ENCODE assay signal across 18 mouse cellular contexts in the genomic region with DNA sequence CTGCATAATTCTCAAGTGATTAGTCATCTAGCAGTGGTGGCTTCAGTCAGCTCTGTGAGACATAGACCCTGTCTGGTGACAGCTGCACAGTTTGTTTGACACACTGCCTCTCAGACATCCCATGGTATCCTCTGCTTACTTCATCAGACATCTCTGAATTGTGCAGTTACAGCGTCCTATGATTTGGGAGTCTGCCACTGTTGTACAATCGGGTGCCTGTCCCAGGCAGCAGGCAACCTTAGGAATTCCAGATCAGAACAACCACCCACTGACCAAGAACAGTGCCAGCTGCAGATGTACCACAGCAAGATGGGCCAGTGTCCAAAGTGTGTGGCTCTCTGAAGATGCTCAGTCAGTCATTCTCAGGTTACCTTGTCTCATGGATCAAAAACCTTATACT.
DNase-seq lines count a peak whose midpoint lies in the region; ATAC-seq and TF ChIP-seq lines count a peak whose summit lies in the region.
"Had no signal": no experiment of that assay in that cellular context is flagged by ENCODE, and none has a peak within 500 bp of the region (broad histone marks: within the 10 kb centered on the region; RNA-seq: fewer than 3 reads in every experiment).

No protein-coding gene starts in this region.

- no peak overlapping the region for H3K4me2 ChIP-seq in hindbrain, embryonic 16.5 days (ENCODE audit: low read length)
- H3K4me2 ChIP-seq in hindbrain, embryonic 12.5 days (replicated peaks), result no peak overlapping the region
- H3K4me2 ChIP-seq in midbrain, postnatal 0 days (ENCODE audit: low read depth, low read length, poor library complexity, severe bottlenecking), result no peak overlapping the region
- H3K4me2 ChIP-seq in midbrain, embryonic 14.5 days (ENCODE audit: low read length), result no peak overlapping the region
- H3K4me2 ChIP-seq: heart, embryonic 11.5 days; liver, embryonic 15.5 days; lung, embryonic 15.5 days; midbrain, embryonic 15.5 days had no signal

- DNase-seq in midbrain, postnatal 0 days (ENCODE audit: low spot score), result peak; percentile 15
- no peak for DNase-seq in midbrain, embryonic 14.5 days
- peak; percentile 10 for DNase-seq in frontal cortex, postnatal 14 days (ENCODE audit: low spot score in 2 of 2)
- peak; percentile 11 to 28 for DNase-seq in left cerebral cortex, postnatal 25 days (ENCODE audit: low spot score in 2 of 2)
- no peak for DNase-seq in heart, adult 8-10 months (ENCODE audit: low spot score)
- DNase-seq: kidney, adult 11 months; liver had no signal

- no peak overlapping the region for H3K9ac ChIP-seq in hindbrain, embryonic 16.5 days (ENCODE audit: low read depth, low read length)
- H3K9ac ChIP-seq in hindbrain, embryonic 12.5 days, result no peak overlapping the region
- no peak overlapping the region for H3K9ac ChIP-seq in midbrain, postnatal 0 days (replicated peaks; ENCODE audit: low read length, poor library complexity, severe bottlenecking)
- no peak overlapping the region for H3K9ac ChIP-seq in midbrain, embryonic 14.5 days (replicated peaks; ENCODE audit: low read length)
- H3K9ac ChIP-seq: liver, embryonic 15.5 days; lung, embryonic 15.5 days; midbrain, embryonic 15.5 days had no signal

- no peaks in the 10 kb centered on the region for H3K36me3 ChIP-seq in hindbrain, embryonic 16.5 days (ENCODE audit: control insufficient read depth, insufficient read depth, low read length)
- no peaks in the 10 kb centered on the region for H3K36me3 ChIP-seq in hindbrain, embryonic 12.5 days
- no peaks in the 10 kb centered on the region for H3K36me3 ChIP-seq in midbrain, postnatal 0 days (ENCODE audit: insufficient read depth, low read length)
- H3K36me3 ChIP-seq in midbrain, embryonic 14.5 days (ENCODE audit: control insufficient read depth, insufficient read depth, low read length), result no peaks in the 10 kb centered on the region
- H3K36me3 ChIP-seq: embryonic facial prominence, embryonic 10.5 days; liver, embryonic 15.5 days; lung, embryonic 15.5 days; midbrain, embryonic 15.5 days had no signal

- no peaks in the 10 kb centered on the region for H3K9me3 ChIP-seq in hindbrain, embryonic 16.5 days (ENCODE audit: control insufficient read depth, low read length)
- no peaks in the 10 kb centered on the region for H3K9me3 ChIP-seq in hindbrain, embryonic 12.5 days (replicated peaks)
- H3K9me3 ChIP-seq in midbrain, postnatal 0 days (ENCODE audit: low read length), result no peaks in the 10 kb centered on the region
- H3K9me3 ChIP-seq in midbrain, embryonic 14.5 days (ENCODE audit: control insufficient read depth, low read length), result no peaks in the 10 kb centered on the region
- H3K9me3 ChIP-seq: embryonic facial prominence, embryonic 10.5 days; liver, embryonic 15.5 days; lung, embryonic 15.5 days; midbrain, embryonic 15.5 days had no signal

- no peaks in the 10 kb centered on the region for H3K4me1 ChIP-seq in hindbrain, embryonic 16.5 days (ENCODE audit: control insufficient read depth, insufficient read depth, low read depth, low read length)
- H3K4me1 ChIP-seq in hindbrain, embryonic 12.5 days, result no peaks in the 10 kb centered on the region
- no peaks in the 10 kb centered on the region for H3K4me1 ChIP-seq in midbrain, postnatal 0 days (ENCODE audit: insufficient read depth, low read length)
- H3K4me1 ChIP-seq in midbrain, embryonic 14.5 days (ENCODE audit: control insufficient read depth, insufficient read depth, low read length), result no peaks in the 10 kb centered on the region; the same call in 1 of the 2 replicates
- H3K4me1 ChIP-seq: embryonic facial prominence, embryonic 10.5 days; liver, embryonic 15.5 days; lung, embryonic 15.5 days had no signal

- no peak for TF ChIP-seq CTCF in midbrain, postnatal 0 days (IDR thresholded peaks at IDR 0.05)

- ATAC-seq in hindbrain, embryonic 16.5 days, result peak; percentile 48
- ATAC-seq in hindbrain, embryonic 12.5 days (ENCODE audit: low FRiP score), result no peak
- no peak for ATAC-seq in midbrain, postnatal 0 days (ENCODE audit: low FRiP score)
- ATAC-seq in midbrain, embryonic 14.5 days (ENCODE audit: low FRiP score, low TSS enrichment), result no peak
- ATAC-seq in megakaryocyte progenitor cell, adult 5-6 weeks (replicated peaks; ENCODE audit: poor library complexity), result no peak
- ATAC-seq: forebrain, embryonic 16.5 days; Patski had no signal

- H3K27ac ChIP-seq in hindbrain, embryonic 16.5 days (ENCODE audit: low read depth, low read length), result no peak overlapping the region
- H3K27ac ChIP-seq in hindbrain, embryonic 12.5 days, result no peak overlapping the region
- H3K27ac ChIP-seq in midbrain, postnatal 0 days (ENCODE audit: low read depth, low read length), result no peak overlapping the region
- no peak overlapping the region for H3K27ac ChIP-seq in midbrain, embryonic 14.5 days (replicated peaks; ENCODE audit: low read depth, low read length)
- H3K27ac ChIP-seq: embryonic facial prominence, embryonic 10.5 days; liver, embryonic 15.5 days; lung, embryonic 15.5 days; midbrain, embryonic 15.5 days had no signal

- H3K4me3 ChIP-seq in hindbrain, embryonic 16.5 days (ENCODE audit: low read length), result no peak overlapping the region
- H3K4me3 ChIP-seq in hindbrain, embryonic 12.5 days, result no peak overlapping the region
- H3K4me3 ChIP-seq in midbrain, postnatal 0 days (ENCODE audit: low read depth, low read length), result no peak overlapping the region
- H3K4me3 ChIP-seq in midbrain, embryonic 14.5 days (replicated peaks; ENCODE audit: low read depth, low read length), result no peak overlapping the region
- H3K4me3 ChIP-seq: embryonic facial prominence, embryonic 10.5 days; liver, embryonic 15.5 days; lung, embryonic 15.5 days; midbrain, embryonic 15.5 days; myocyte had no signal

- H3K27me3 ChIP-seq in hindbrain, embryonic 16.5 days (replicated peaks; ENCODE audit: control insufficient read depth, insufficient read depth, low read length), result no peaks in the 10 kb centered on the region
- H3K27me3 ChIP-seq in hindbrain, embryonic 12.5 days, result no peaks in the 10 kb centered on the region
- no peaks in the 10 kb centered on the region for H3K27me3 ChIP-seq in midbrain, postnatal 0 days (ENCODE audit: insufficient read depth, low read length)
- H3K27me3 ChIP-seq in midbrain, embryonic 14.5 days (ENCODE audit: control insufficient read depth, insufficient read depth, low read length), result no peaks in the 10 kb centered on the region
- H3K27me3 ChIP-seq: liver, embryonic 15.5 days; lung, embryonic 15.5 days; midbrain, embryonic 15.5 days; Patski had no signal

- 54% methylated on average over 2 of the region's 2 CpGs for WGBS in hindbrain, embryonic 16.5 days
- 79% methylated on average over 2 of the region's 2 CpGs for WGBS in hindbrain, embryonic 12.5 days
- 81% methylated on average over 2 of the region's 2 CpGs for WGBS in midbrain, postnatal 0 days
- WGBS in midbrain, embryonic 14.5 days, result 81% methylated on average over 2 of the region's 2 CpGs

- intact Hi-C loops in left cerebral cortex, postnatal 25 days (cut with DNase I), result loop anchor here (5.0 to 10.0 kb wide), 2 partner anchors 102 to 1000 kb away; a partner anchor contains a TSS

Comparison
In these comparisons a context has a peak if more than half of its experiments do, and no peak if none do; other contexts are left out.
1. DNase-seq: peak in midbrain, postnatal 0 days (single experiment), frontal cortex, postnatal 14 days (2 of 2) and left cerebral cortex, postnatal 25 days (2 of 2); none in midbrain, embryonic 14.5 days (single experiment) and heart, adult 8-10 months (single experiment).